Mouse (Mus musculus) liver, embryonic 13.5 days (tissue): Measurements from ENCODE around the gene Ctdnep1. TPM values are rescaled to one million over a fixed set of nuclear protein-coding genes. Genes with fewer than 3 reads are reported as not detected.

Experiments
- ATAC-seq: fragments of 200-750 bp; cut with Nextera tagmentation; 2 replicates; pipeline ENCODE4 v1.8.0; 2017; ENCODE audit warnings: low read depth, mild to moderate bottlenecking, moderate number of reproducible peaks, moderate library complexity
- DNase-seq: peaks from one replicate; pipeline ENCODE4 v3.0.0; 2022
- H3K27ac ChIP-seq: fragments of 300-500 bp; sonication (generic); 2 replicates; pipeline ENCODE4 v1.5.1; 2015; ENCODE audit warnings: moderate library complexity, mild to moderate bottlenecking, inconsistent platforms
- H3K27me3 ChIP-seq: fragments of 300-500 bp; sonication (generic); 2 replicates; pipeline ENCODE4 v1.6.1; 2015; ENCODE audit warnings: mild to moderate bottlenecking, inconsistent platforms
- H3K36me3 ChIP-seq: fragments of 300-500 bp; sonication (generic); 2 replicates; pipeline ENCODE4 v1.6.1; 2015; ENCODE audit warnings: mild to moderate bottlenecking, inconsistent platforms
- H3K4me1 ChIP-seq: fragments of 300-500 bp; sonication (generic); replicated peaks from 2 replicates; pipeline ENCODE4 v1.6.1; 2015; ENCODE audit warnings: inconsistent platforms
- H3K4me2 ChIP-seq: fragments of 300-500 bp; sonication (generic); 2 replicates; pipeline ENCODE4 v1.6.1; 2015; ENCODE audit warnings: inconsistent platforms, mild to moderate bottlenecking, moderate library complexity
- H3K4me3 ChIP-seq: fragments of 300-500 bp; sonication (generic); replicated peaks from 2 replicates; pipeline ENCODE4 v1.5.1; 2015; ENCODE audit warnings: mild to moderate bottlenecking, inconsistent platforms
- H3K9ac ChIP-seq: fragments of 300-500 bp; sonication (generic); 2 replicates; pipeline ENCODE4 v1.6.1; 2015; ENCODE audit warnings: mild to moderate bottlenecking, inconsistent platforms
- H3K9me3 ChIP-seq: fragments of 300-500 bp; sonication (generic); replicated peaks from 2 replicates; pipeline ENCODE4 v1.6.1; 2016; ENCODE audit warnings: inconsistent platforms
- WGBS: fragments of 180-500 bp; shearing (Covaris S2); methylation state at CpG from one replicate; pipeline ENCODE4 v1.1.7; 2015; ENCODE audit not compliant: insufficient replicate concordance; 5-methylcytosine and 5-hydroxymethylcytosine counted together
- polyA plus RNA-seq: library from polyadenylated mRNA; unstranded; fragments of >200 nt; fragmentation: Nextera tagmentation; extraction: Ambion mirVana; gene quantifications from 2 replicates; pipeline ENCODE4 v1.2.1, GENCODE M21; 2015

The Ctdnep1 gene
- polyA plus RNA-seq, 1 experiment from 2014 or later: 10.1 TPM

DNA sequence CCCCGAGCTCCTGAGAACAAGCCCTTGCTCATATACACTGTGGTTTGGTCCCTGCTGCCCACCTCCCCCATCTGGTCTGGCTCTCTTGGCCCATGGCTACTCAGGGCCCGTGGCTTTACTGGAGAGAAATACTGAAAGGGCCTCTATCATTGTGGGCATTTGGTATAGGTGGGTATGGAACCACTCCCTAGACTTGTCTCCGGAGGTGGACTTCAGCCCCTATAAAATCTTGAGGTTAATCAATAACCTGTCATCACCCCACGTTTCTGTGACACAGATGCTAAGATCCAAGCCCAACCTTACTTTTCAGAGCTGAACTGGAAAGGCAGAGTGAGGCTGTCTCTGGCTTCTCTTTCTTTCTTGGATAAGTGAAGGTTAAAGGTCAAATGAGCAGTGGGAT is 12.2 kb upstream of the Ctdnep1 start:
- no peak overlapping the region for H3K27ac ChIP-seq
- ATAC-seq: no peak
- no peak overlapping the region for H3K4me3 ChIP-seq
- no peak overlapping the region for H3K4me2 ChIP-seq
- no peaks in the 10 kb centered on the region for H3K9me3 ChIP-seq
- 67% methylated on average over 4 of the region's 4 CpGs for WGBS
- H3K9ac ChIP-seq: no peak overlapping the region
- DNase-seq: no peak
- H3K27me3 ChIP-seq: peaks cover 48% of the 10 kb centered on the region
- H3K4me1 ChIP-seq: peaks cover 29% of the 10 kb centered on the region
- H3K36me3 ChIP-seq: peaks cover 50% of the 10 kb centered on the region

DNA sequence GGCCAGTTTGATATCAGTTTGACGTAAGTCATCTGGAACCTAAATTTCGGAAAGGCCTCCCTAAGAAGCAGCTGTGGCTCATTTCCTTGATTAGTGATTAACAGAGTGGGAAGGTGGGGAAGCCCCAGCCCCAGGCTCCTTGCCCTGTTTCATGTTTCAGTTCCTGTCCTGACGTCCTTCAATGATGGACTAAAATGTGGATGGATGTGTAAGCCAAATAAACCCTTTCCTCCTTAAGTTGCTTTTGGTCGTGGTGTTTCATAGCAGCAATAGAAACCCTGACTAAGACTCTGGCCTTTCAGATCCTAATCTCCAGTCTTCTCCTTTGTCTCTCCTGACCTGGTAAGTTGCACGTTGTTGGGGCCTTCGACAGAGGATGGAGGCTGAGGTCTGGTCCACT is 10.7 kb upstream of the Ctdnep1 start:
- no peak overlapping the region for H3K4me2 ChIP-seq
- no peak overlapping the region for H3K4me3 ChIP-seq
- no peak for DNase-seq
- 74% methylated on average over 6 of the region's 6 CpGs for WGBS
- H3K27me3 ChIP-seq: peaks cover 34% of the 10 kb centered on the region
- H3K9ac ChIP-seq: no peak overlapping the region
- H3K9me3 ChIP-seq: no peaks in the 10 kb centered on the region
- peaks cover 64% of the 10 kb centered on the region for H3K36me3 ChIP-seq
- peaks cover 26% of the 10 kb centered on the region for H3K4me1 ChIP-seq
- H3K27ac ChIP-seq: no peak overlapping the region
- no peak for ATAC-seq

GRCm38 (mm10) chr11:69970775-69971174 is 10.2 kb upstream of the Ctdnep1 start:
- WGBS: 57% methylated on average over 3 of the region's 3 CpGs
- Histone ChIP-seq H3K36me3 (peaks cover 66% of the 10 kb centered on the region), H3K27ac (no peak overlapping the region), H3K4me1 (peaks cover 21% of the 10 kb centered on the region), H3K4me2 (no peak overlapping the region), H3K27me3 (peaks cover 29% of the 10 kb centered on the region), H3K9ac (no peak overlapping the region), H3K9me3 (no peaks in the 10 kb centered on the region), H3K4me3 (no peak overlapping the region)
- ATAC-seq: no peak
- DNase-seq: no peak

- 78% methylated on average over 2 of the region's 2 CpGs for WGBS
- H3K9ac ChIP-seq: no peak overlapping the region
- no peak for ATAC-seq
Measured at GRCm38 (mm10) chr11:69974907-69975306, 6.0 kb upstream of the Ctdnep1 start.

GRCm38 (mm10) chr11:69976271-69976670 is 4.7 kb upstream of the Ctdnep1 start:
- no peaks in the 10 kb centered on the region for H3K27me3 ChIP-seq
- no peak overlapping the region for H3K27ac ChIP-seq
- no peak overlapping the region for H3K9ac ChIP-seq
- WGBS: 61% methylated on average over 4 of the region's 4 CpGs
- ATAC-seq: no peak
- no peak for DNase-seq
- peaks cover 62% of the 10 kb centered on the region for H3K36me3 ChIP-seq
- H3K4me3 ChIP-seq: no peak overlapping the region
- H3K4me2 ChIP-seq: no peak overlapping the region
- no peaks in the 10 kb centered on the region for H3K9me3 ChIP-seq
- H3K4me1 ChIP-seq: peaks cover 12% of the 10 kb centered on the region

More at GRCm38 (mm10) chr11:69974907-69975306, 6.0 kb upstream of the Ctdnep1 start:
- Histone ChIP-seq H3K27me3 (no peaks in the 10 kb centered on the region), H3K4me2 (no peak overlapping the region), H3K36me3 (peaks cover 71% of the 10 kb centered on the region), H3K4me1 (peaks cover 12% of the 10 kb centered on the region), H3K4me3 (no peak overlapping the region), H3K9me3 (no peaks in the 10 kb centered on the region), H3K27ac (no peak overlapping the region)
- no peak for DNase-seq

DNA sequence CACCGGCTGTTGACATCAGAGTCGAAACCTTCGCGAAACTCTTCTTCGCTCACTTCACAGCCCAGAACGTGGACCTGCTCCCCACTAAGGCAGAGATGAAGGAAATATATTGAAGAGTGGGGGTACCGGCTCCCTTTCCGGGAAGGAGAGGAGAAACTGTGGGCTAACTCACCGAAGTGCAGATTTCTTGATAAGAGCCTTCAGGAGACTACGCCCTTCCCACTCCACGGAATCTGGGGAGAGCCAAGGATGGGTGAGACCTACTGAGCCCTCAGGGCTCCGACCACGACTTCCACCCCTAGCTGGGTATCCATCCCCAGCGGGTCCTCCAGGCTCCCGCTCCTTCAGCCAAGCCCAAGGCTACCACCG is 1.1 kb upstream of the Ctdnep1 start:
- 1% methylated on average over 16 of the region's 16 CpGs for WGBS
- Histone ChIP-seq H3K9ac (peak overlapping the region; percentile 99), H3K27ac (peak overlapping the region; percentile 98), H3K4me1 (peaks cover 36% of the 10 kb centered on the region), H3K27me3 (no peaks in the 10 kb centered on the region), H3K4me3 (peak overlapping the region; percentile 99), H3K4me2 (peak overlapping the region; percentile 95), H3K9me3 (no peaks in the 10 kb centered on the region), H3K36me3 (peaks cover 48% of the 10 kb centered on the region)
- ATAC-seq: peak; percentile 30
- DNase-seq: no peak

DNA sequence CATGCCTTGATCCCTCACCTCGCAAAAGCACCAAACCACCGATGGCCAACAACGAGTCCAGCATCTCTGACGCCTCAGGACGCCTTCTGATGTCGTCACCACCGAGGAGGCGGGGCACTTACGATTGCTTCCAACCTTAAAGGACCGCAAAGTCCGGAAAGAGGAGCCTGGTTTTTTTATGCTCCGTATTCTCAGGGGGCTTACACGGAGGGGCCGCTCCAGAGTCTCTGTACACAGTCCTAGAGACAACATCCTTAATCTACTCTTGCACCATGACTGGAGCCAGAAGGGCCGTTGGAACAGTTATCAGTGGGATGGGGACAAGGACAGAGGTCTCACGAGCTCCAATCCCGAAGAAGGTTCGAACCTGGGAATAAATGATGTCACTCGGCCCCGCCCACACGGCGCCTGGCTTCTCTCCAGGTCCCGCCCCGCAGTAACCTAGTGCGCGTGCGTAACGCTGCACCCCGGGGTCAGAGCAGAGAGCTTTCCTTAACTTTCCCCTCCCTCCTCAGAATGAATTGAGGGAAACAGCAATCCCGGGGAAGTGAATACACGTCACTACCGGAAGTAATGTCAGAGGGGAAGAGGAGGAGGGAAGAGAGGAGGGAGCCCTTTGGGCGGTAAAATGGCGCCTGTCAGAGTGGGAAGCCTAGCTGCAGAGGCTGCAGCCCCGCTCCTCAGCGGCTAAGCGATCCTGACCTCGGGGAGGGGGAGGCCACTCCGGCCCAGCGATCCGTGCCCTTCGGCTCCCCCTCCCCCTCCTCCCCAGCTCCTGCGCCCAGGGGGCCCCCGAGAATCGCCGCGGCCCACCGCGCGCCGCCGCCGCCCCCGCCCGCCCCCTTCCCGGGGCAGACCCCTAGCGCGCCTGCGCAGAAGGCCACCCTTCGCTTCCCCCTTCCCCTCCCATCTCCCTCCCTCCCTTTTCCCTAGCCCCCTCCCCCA is 488 bp upstream of the Ctdnep1 start:
- WGBS: 1% methylated on average over 44 of the region's 60 CpGs
- Histone ChIP-seq H3K36me3 (peaks cover 49% of the 10 kb centered on the region), H3K9me3 (no peaks in the 10 kb centered on the region), H3K4me1 (peaks cover 36% of the 10 kb centered on the region), H3K4me2 (peak overlapping the region; percentile 95), H3K27ac (peak overlapping the region; percentile 98), H3K4me3 (peak overlapping the region; percentile 99), H3K9ac (peak overlapping the region; percentile 99), H3K27me3 (no peaks in the 10 kb centered on the region)
- DNase-seq (peak; percentile 98), ATAC-seq (peak; percentile 90)

DNA sequence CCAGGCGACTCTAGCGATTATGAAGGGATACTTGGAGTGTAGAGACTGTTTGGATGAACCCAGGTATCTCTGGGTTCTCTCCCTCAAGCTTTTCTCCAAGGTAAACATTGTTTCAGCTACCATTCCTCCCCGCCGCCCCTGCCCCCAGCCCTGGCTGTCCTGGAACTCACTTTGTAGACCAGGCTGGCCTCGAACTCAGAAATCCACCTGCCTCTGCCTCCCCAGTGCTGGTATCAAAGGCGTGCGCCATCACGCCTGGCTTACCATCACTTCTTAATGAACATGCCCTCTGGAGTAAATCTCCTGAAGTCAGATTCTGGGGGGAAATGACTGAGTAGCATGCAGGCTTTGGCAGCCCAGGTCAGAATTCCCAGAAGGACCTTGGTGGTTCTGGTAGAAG is 1.3 kb downstream of the Ctdnep1 start, which contains the start of gene Elp5:
TSS of gene Elp5 (minus strand) at position 293 of the 400 bp plus-strand sequence.
- H3K9me3 ChIP-seq: no peaks in the 10 kb centered on the region
- peak within 1 kb of the TSS; percentile 99 for H3K9ac ChIP-seq
- ATAC-seq (no peak), DNase-seq (no peak)
- peak within 1 kb of the TSS; percentile 98 for H3K27ac ChIP-seq
- peak within 1 kb of the TSS; percentile 95 for H3K4me2 ChIP-seq
- H3K4me3 ChIP-seq: peak within 1 kb of the TSS; percentile 99
- peaks cover 34% of the 10 kb centered on the region for H3K4me1 ChIP-seq
- peaks cover 57% of the 10 kb centered on the region for H3K36me3 ChIP-seq
- H3K27me3 ChIP-seq: no peaks in the 10 kb centered on the region
- 49% methylated on average over 8 of the region's 8 CpGs for WGBS

DNA sequence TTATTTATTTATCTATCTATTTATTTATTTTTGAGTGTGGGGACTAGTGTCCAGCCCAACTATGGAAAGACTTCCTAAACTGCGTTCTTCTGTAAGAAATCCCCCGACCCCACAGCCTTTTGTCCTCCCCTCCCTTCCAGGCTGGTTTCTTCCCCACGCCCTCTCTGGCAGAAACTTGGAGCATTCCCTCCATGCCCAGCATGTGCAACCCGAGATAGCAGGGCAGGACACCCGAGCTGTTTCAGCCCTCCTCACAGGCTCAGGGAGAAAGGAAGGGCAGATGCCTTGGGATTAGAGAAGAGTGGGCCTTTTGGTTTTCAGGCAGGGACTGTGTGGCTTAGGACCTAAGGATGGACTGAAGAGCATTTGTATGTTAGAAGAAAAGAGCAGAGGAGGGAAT is 1.9 kb downstream of the Ctdnep1 start:
- Histone ChIP-seq H3K27me3 (no peaks in the 10 kb centered on the region), H3K4me1 (peaks cover 34% of the 10 kb centered on the region), H3K9me3 (no peaks in the 10 kb centered on the region), H3K36me3 (peaks cover 59% of the 10 kb centered on the region), H3K4me3 (peak overlapping the region; percentile 99), H3K9ac (peak overlapping the region; percentile 99), H3K4me2 (peak overlapping the region; percentile 95), H3K27ac (peak overlapping the region; percentile 98)
- 29% methylated on average over 5 of the region's 5 CpGs for WGBS
- DNase-seq: no peak
- no peak for ATAC-seq

DNA sequence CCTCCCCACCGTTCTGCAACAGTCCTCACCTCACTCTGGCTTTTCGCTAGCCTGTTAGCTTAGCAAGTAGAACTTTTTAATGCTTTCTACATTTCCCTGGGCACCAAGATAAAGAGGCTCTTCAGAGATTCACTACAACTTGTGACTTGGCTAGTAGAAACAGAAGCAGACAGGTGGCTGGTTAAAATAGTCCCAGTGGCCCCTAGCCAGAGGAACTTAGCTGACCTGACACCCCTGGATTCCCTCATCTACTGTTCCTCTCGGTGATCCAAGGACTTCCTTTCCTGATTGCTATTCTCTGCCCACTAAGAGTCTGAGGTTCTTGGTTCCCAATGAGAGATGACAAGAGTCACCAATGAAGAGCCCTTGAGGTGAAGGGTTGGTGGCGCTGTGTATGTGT is 2.4 kb downstream of the Ctdnep1 start:
- Histone ChIP-seq H3K27ac (peak overlapping the region; percentile 98), H3K36me3 (peaks cover 59% of the 10 kb centered on the region), H3K9me3 (no peaks in the 10 kb centered on the region), H3K4me1 (peaks cover 34% of the 10 kb centered on the region), H3K9ac (peak overlapping the region; percentile 99), H3K4me2 (peak overlapping the region; percentile 95), H3K4me3 (peak overlapping the region; percentile 99), H3K27me3 (no peaks in the 10 kb centered on the region)
- DNase-seq (no peak), ATAC-seq (no peak)
- WGBS: 83% methylated on average over 4 of the region's 4 CpGs

DNA sequence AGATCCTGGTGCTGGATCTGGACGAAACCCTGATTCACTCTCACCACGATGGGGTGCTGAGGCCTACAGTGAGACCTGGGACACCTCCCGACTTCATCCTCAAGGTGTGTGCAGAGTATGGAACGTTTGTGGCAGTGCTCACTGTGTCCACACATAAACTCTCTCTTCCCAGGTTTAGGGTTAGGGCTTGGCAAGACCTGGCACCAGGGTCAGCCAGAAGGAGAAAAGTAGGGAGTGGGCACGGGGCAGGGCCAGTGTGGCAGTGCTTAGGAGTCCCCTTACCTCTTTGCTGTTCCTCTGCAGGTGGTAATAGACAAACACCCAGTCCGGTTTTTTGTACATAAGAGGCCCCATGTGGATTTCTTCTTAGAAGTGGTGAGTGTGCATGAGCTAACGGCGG is 3.5 kb downstream of the Ctdnep1 start:
- peaks cover 64% of the 10 kb centered on the region for H3K36me3 ChIP-seq
- H3K9me3 ChIP-seq: no peaks in the 10 kb centered on the region
- no peak for DNase-seq
- H3K27ac ChIP-seq: no peak overlapping the region
- no peak overlapping the region for H3K9ac ChIP-seq
- no peaks in the 10 kb centered on the region for H3K27me3 ChIP-seq
- WGBS: 89% methylated on average over 8 of the region's 8 CpGs
- no peak overlapping the region for H3K4me3 ChIP-seq
- no peak for ATAC-seq
- H3K4me2 ChIP-seq: no peak overlapping the region
- H3K4me1 ChIP-seq: peaks cover 25% of the 10 kb centered on the region
